Mouse (Mus musculus) hindbrain, postnatal 0 days (tissue): ENCODE data around the gene Igflr1. TPM values are rescaled to one million over a fixed set of nuclear protein-coding genes. Genes with fewer than 3 reads are reported as not detected.

Experiments used
- ATAC-seq: fragments of 200-750 bp; cut with Nextera tagmentation; 2 replicates; pipeline ENCODE4 v1.8.0; 2017; ENCODE audit warnings: mild to moderate bottlenecking, moderate TSS enrichment, moderate library complexity
- DNase-seq: peaks from one replicate; pipeline ENCODE4 v3.0.0-alpha.2; 2015; ENCODE audit warnings: low spot score
- H3K27ac ChIP-seq: fragments of 300-500 bp; sonication (generic); 2 replicates; pipeline ENCODE4 v1.5.1; 2014; ENCODE audit warnings: mild to moderate bottlenecking
- H3K27me3 ChIP-seq: fragments of 300-500 bp; sonication (generic); 2 replicates; pipeline ENCODE4 v1.6.1; 2014; ENCODE audit warnings: low read length, mixed read lengths; ENCODE audit not compliant: insufficient read depth
- H3K36me3 ChIP-seq: fragments of 300-500 bp; sonication (generic); 2 replicates; pipeline ENCODE4 v1.6.1; 2014; ENCODE audit warnings: low read length, mixed read lengths; ENCODE audit not compliant: insufficient read depth
- H3K4me1 ChIP-seq: fragments of 300-500 bp; sonication (generic); 2 replicates; pipeline ENCODE4 v1.6.1; 2014; ENCODE audit warnings: antibody characterized with exemption, low read length, mixed read lengths; ENCODE audit not compliant: insufficient read depth
- H3K4me2 ChIP-seq: fragments of 300-500 bp; sonication (generic); 2 replicates; pipeline ENCODE4 v1.6.1; 2014; ENCODE audit warnings: low read depth, mild to moderate bottlenecking, low read length, moderate library complexity, mixed read lengths
- H3K4me3 ChIP-seq: fragments of 300-500 bp; sonication (generic); 2 replicates; pipeline ENCODE4 v1.5.1; 2014; ENCODE audit warnings: low read length
- H3K9ac ChIP-seq: fragments of 300-500 bp; sonication (generic); replicated peaks from 2 replicates; pipeline ENCODE4 v1.6.1; 2014; ENCODE audit warnings: mild to moderate bottlenecking, low read length, moderate library complexity, mixed read lengths
- H3K9me3 ChIP-seq: fragments of 300-500 bp; sonication (generic); 2 replicates; pipeline ENCODE4 v1.6.1; 2016; ENCODE audit warnings: low read length, mixed read lengths
- CTCF ChIP-seq: IDR thresholded peaks from 2 replicates; pipeline ENCODE4 v1.5.1; 2016; ENCODE audit warnings: antibody characterized with exemption, control low read depth, low read depth
- WGBS: fragments of 180-500 bp; shearing (Covaris S2); extraction: QIAGEN DNeasy Blood & Tissue Kit; methylation state at CpG from one replicate; pipeline ENCODE4 v1.1.7; 2014; 5-methylcytosine and 5-hydroxymethylcytosine counted together
- polyA plus RNA-seq: library from polyadenylated mRNA; unstranded; fragments of >200 nt; fragmentation: Nextera tagmentation; extraction: Ambion mirVana; gene quantifications from 2 replicates; pipeline ENCODE4 v1.2.1, GENCODE M21; 2015
- total RNA-seq: library from RNA; depleted of rRNA; stranded (reverse); fragments of >200 nt; gene quantifications from 2 replicates; pipeline ENCODE4 v1.2.3, GENCODE M21; 2014

The Igflr1 gene
- total and polyA plus RNA-seq, 2 experiments from 2014 or later: 2.6 to 5.6 TPM

- Histone ChIP-seq H3K4me2 (peak overlapping the region; percentile 97), H3K9ac (peak overlapping the region; percentile 63), H3K4me3 (peak overlapping the region; percentile 65), H3K4me1 (peaks cover 13% of the 10 kb centered on the region; the same call in 1 of the 2 replicates), H3K27me3 (no peaks in the 10 kb centered on the region), H3K9me3 (no peaks in the 10 kb centered on the region), H3K36me3 (peaks cover 24% of the 10 kb centered on the region), H3K27ac (peak overlapping the region; percentile 96)
- DNase-seq (peak; percentile 55), ATAC-seq (no peak)
- WGBS: 3% methylated on average over 23 of the region's 23 CpGs
- TF ChIP-seq CTCF: no peak
Measured at GRCm38 (mm10) chr7:30553021-30553589, 12.1 kb upstream of the Igflr1 start.

DNA sequence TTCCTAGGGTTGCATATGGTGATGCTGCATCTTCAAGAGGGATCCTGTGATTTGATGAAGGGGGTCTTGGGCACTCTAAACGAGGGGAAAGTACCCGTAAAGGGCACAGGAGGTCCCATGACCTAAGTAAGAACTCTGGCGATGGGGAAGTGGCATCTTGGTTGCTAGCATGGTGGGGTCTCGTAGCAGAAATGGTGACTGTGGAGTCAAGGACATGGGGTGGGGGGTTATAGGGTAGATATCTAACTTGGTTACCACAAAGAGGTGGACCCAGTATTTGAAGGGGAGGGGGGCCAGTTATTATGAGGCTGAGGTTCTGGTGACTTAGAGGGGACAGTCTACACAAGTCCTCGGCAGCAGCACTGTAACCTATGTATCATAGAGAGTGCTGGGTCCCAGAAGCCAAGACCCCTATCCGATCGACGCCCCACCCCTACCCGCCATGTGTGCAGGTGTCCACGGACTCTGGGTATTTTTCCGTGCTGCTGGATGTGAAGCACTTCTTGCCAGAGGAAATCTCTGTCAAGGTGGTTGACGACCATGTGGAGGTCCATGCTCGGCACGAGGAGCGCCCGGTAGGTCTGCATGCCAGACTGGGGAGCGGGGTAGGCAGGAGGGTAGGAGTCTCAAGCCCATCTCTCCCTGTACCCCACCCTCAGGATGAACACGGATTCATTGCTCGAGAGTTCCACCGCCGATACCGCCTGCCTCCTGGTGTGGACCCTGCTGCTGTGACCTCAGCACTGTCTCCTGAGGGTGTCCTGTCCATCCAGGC is 11.2 kb upstream of the Igflr1 start:
- peak overlapping the region; percentile 63; the same call in 1 of the 2 replicates for H3K9ac ChIP-seq
- DNase-seq: no peak
- no peak for TF ChIP-seq CTCF
- H3K27ac ChIP-seq: no peak overlapping the region
- no peak overlapping the region for H3K4me3 ChIP-seq
- peaks cover 19% of the 10 kb centered on the region for H3K36me3 ChIP-seq
- no peaks in the 10 kb centered on the region for H3K27me3 ChIP-seq
- H3K4me1 ChIP-seq: peaks cover 22% of the 10 kb centered on the region
- no peaks in the 10 kb centered on the region for H3K9me3 ChIP-seq
- peak overlapping the region; percentile 97 for H3K4me2 ChIP-seq
- WGBS: 88% methylated on average over 22 of the region's 22 CpGs
- no peak for ATAC-seq

DNA sequence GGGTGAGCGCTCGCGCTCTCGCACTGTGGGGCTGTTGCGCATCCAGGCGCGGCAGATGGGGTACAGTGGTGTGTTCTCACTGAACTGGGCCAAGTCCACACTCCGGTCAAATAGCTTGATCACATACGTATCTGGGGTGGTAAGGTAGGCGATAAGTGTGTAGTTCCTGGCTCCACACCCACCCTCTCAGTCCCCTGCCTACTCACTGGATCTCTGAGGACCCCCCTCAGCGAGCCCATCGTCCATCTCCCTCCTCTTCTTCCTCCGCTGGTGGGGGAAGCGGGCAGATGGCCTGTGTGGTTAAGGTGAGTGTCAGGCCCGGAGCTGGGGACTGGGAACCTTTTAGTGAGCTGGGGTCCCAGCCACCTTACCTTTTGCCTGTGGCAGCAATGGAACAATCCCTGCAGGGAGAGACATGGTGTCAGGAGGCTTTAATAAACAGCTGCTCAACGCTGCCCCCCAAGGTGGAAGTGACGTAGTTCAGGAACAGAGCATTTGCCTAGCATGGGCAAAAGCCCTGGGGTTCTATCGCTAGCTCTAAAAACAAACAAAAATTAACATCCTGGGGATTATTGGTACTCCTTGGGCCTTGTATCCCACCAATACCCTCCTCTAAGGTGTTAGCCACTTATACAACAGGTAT is 8.2 kb upstream of the Igflr1 start:
- no peak; the same call in 1 of the 2 replicates for TF ChIP-seq CTCF
- WGBS: 93% methylated on average over 18 of the region's 18 CpGs
- Histone ChIP-seq H3K27ac (no peak overlapping the region), H3K9ac (no peak overlapping the region), H3K4me3 (no peak overlapping the region), H3K36me3 (peaks cover 19% of the 10 kb centered on the region), H3K4me2 (no peak overlapping the region), H3K4me1 (peaks cover 23% of the 10 kb centered on the region), H3K27me3 (no peaks in the 10 kb centered on the region), H3K9me3 (no peaks in the 10 kb centered on the region)
- ATAC-seq (no peak), DNase-seq (no peak)

- Histone ChIP-seq H3K4me1 (peaks cover 18% of the 10 kb centered on the region), H3K9me3 (no peaks in the 10 kb centered on the region), H3K27ac (no peak overlapping the region), H3K27me3 (no peaks in the 10 kb centered on the region), H3K4me3 (no peak overlapping the region), H3K9ac (peak overlapping the region; percentile 64), H3K4me2 (peak overlapping the region; percentile 99; the same call in 1 of the 2 replicates), H3K36me3 (peaks cover 19% of the 10 kb centered on the region)
- DNase-seq: no peak
- TF ChIP-seq CTCF: no peak
- no peak for ATAC-seq
- WGBS: 87% methylated on average over 13 of the region's 13 CpGs
Measured at GRCm38 (mm10) chr7:30557901-30558514, 7.2 kb upstream of the Igflr1 start.

DNA sequence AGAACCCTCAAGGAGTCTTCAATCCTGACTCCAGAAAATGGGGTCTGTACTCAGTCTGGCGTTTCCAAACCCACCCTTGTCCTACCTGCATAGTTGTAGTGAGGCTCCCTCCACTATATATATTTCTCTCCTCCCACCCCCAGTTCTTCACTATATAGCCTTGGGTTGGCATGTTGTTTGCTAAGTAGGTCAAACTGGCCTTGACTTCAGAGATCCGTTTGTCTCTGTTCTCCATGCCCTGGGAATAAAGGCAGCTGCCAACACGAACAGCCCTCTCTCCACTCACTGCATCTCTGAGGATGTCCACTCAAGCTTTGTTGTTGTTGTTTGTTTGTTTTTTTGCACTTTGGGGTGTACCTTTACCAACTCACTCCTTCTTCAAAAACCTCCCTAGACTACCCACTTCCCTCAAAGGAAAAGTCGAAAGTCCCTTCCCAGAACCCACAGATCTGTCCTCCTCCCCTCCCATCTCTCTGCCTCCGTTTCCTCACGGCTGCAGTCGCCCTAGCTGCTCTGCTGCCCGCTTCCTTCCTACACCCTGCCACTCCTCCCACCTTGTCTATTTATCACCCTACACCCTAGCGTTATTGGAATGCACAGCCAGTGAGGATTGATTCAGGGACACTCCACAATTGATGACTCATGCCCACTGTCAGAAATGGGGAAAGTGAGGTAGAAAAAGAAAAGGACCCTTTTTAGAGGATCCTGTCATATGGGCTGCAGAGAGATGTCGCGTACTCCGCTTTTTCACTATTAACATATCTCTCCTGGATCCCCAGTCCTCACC is 6.4 kb upstream of the Igflr1 start:
- peak overlapping the region; percentile 60 for H3K4me3 ChIP-seq
- H3K36me3 ChIP-seq: peaks cover 19% of the 10 kb centered on the region
- ATAC-seq (no peak), DNase-seq (no peak)
- H3K27ac ChIP-seq: peak overlapping the region; percentile 71; the same call in 1 of the 2 replicates
- H3K9me3 ChIP-seq: no peaks in the 10 kb centered on the region
- H3K9ac ChIP-seq: peak overlapping the region; percentile 64
- no peaks in the 10 kb centered on the region for H3K27me3 ChIP-seq
- TF ChIP-seq CTCF: no peak
- peak overlapping the region; percentile 99 for H3K4me2 ChIP-seq
- H3K4me1 ChIP-seq: peaks cover 10% of the 10 kb centered on the region
- 14% methylated on average over 12 of the region's 12 CpGs for whole genome bisulfite sequencing

DNA sequence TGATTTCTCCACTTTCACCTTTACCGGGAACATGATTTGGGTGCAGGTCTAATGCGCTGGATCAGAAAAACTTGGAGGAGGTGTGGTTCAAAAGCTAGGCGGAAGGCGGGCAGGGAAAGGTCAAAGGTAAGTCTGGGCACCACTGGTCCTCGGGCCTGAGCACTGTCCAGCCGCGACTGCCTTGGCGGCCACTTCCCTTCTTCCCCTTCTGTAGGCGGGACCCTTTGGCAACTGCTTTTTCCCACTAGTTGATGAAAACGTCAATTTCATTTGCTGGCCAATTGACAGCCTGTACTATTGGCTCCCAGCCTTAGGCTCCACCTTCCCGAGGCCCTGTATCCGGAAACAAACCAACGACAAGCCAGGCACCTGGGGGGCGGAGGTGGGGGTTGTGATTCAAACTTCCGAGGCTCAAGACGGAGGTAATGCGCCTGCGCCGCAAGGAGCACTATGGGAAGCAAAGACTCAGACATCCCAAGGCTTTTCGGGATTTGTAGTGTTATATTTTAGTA is 5.7 kb upstream of the Igflr1 start, which contains the start of gene Lin37:
TSS of gene Lin37 (minus strand) at position 396 of the 512 bp plus-strand sequence.
- peaks cover 10% of the 10 kb centered on the region for H3K4me1 ChIP-seq
- peaks cover 19% of the 10 kb centered on the region for H3K36me3 ChIP-seq
- ATAC-seq (peak; percentile 90), DNase-seq (peak; percentile 99)
- TF ChIP-seq CTCF: no peak
- under 1% methylated on average over 20 of the region's 20 CpGs for WGBS
- no peaks in the 10 kb centered on the region for H3K9me3 ChIP-seq
- H3K27me3 ChIP-seq: no peaks in the 10 kb centered on the region
- H3K9ac ChIP-seq: peak within 1 kb of the TSS; percentile 64
- peak within 1 kb of the TSS; percentile 60 for H3K4me3 ChIP-seq
- H3K4me2 ChIP-seq: peak within 1 kb of the TSS; percentile 99
- H3K27ac ChIP-seq: peak within 1 kb of the TSS; percentile 71
